Mouse (Mus musculus) liver, embryonic 16.5 days (tissue): Measurements from ENCODE around the gene Vps35l. TPM values are rescaled to one million over a fixed set of nuclear protein-coding genes. Genes with fewer than 3 reads are reported as not detected.

Experiments
- ATAC-seq: fragments of 200-750 bp; cut with Nextera tagmentation; 2 replicates; pipeline ENCODE4 v1.8.0; 2017; ENCODE audit warnings: low read depth, mild to moderate bottlenecking, moderate number of reproducible peaks, moderate library complexity
- H3K27ac ChIP-seq: fragments of 300-500 bp; sonication (generic); 2 replicates; pipeline ENCODE4 v1.5.1; 2014; ENCODE audit warnings: mild to moderate bottlenecking, low read length
- H3K27me3 ChIP-seq: fragments of 300-500 bp; sonication (generic); 2 replicates; pipeline ENCODE4 v1.6.1; 2014; ENCODE audit warnings: low read depth, low read length, mixed read lengths; ENCODE audit not compliant: control insufficient read depth, insufficient read depth
- H3K36me3 ChIP-seq: fragments of 300-500 bp; sonication (generic); 2 replicates; pipeline ENCODE4 v1.6.1; 2014; ENCODE audit warnings: mild to moderate bottlenecking; ENCODE audit not compliant: control insufficient read depth, insufficient read depth
- H3K4me1 ChIP-seq: fragments of 300-500 bp; sonication (generic); 2 replicates; pipeline ENCODE4 v1.6.1; 2014; ENCODE audit warnings: low read depth, low read length, mixed read lengths; ENCODE audit not compliant: control insufficient read depth
- H3K4me2 ChIP-seq: fragments of 300-500 bp; sonication (generic); 2 replicates; pipeline ENCODE4 v1.6.1; 2014; ENCODE audit warnings: low read depth, low read length, mixed read lengths
- H3K4me3 ChIP-seq: fragments of 300-500 bp; sonication (generic); 2 replicates; pipeline ENCODE4 v1.5.1; 2014; ENCODE audit warnings: low read depth, mild to moderate bottlenecking, low read length
- H3K9ac ChIP-seq: fragments of 300-500 bp; sonication (generic); 2 replicates; pipeline ENCODE4 v1.6.1; 2014; ENCODE audit warnings: low read depth, low read length
- H3K9me3 ChIP-seq: fragments of 300-500 bp; sonication (generic); replicated peaks from 2 replicates; pipeline ENCODE4 v1.6.1; 2016; ENCODE audit warnings: low read length; ENCODE audit not compliant: control insufficient read depth
- WGBS: fragments of 180-500 bp; shearing (Covaris S2); extraction: QIAGEN DNeasy Blood & Tissue Kit; methylation state at CpG from one replicate; pipeline ENCODE4 v1.1.7; 2014; ENCODE audit not compliant: insufficient replicate concordance; 5-methylcytosine and 5-hydroxymethylcytosine counted together
- polyA plus RNA-seq: library from polyadenylated mRNA; unstranded; fragments of >200 nt; fragmentation: Nextera tagmentation; extraction: Ambion mirVana; gene quantifications from 2 replicates; pipeline ENCODE4 v1.2.1, GENCODE M21; 2015

Gene Vps35l
- polyA plus RNA-seq, 1 experiment from 2014 or later, result 31.3 TPM

- Histone ChIP-seq H3K4me1 (peaks cover 14% of the 10 kb centered on the region), H3K4me3 (no peak overlapping the region), H3K9me3 (no peaks in the 10 kb centered on the region), H3K4me2 (no peak overlapping the region), H3K36me3 (peaks cover 7% of the 10 kb centered on the region), H3K27ac (no peak overlapping the region), H3K27me3 (no peaks in the 10 kb centered on the region), H3K9ac (no peak overlapping the region)
- WGBS, result 80% methylated on average over 12 of the region's 12 CpGs
- no peak for ATAC-seq
Measured at GRCm38 (mm10) chr7:118747891-118748672, 8.1 kb downstream of the Vps35l start.

- no peaks in the 10 kb centered on the region for H3K27me3 ChIP-seq
- no peak overlapping the region for H3K4me2 ChIP-seq
- no peak overlapping the region for H3K4me3 ChIP-seq
- no peak overlapping the region for H3K27ac ChIP-seq
- ATAC-seq, result no peak
- no peak overlapping the region for H3K9ac ChIP-seq
- H3K4me1 ChIP-seq, result peaks cover 14% of the 10 kb centered on the region
- peaks cover 17% of the 10 kb centered on the region for H3K36me3 ChIP-seq
- H3K9me3 ChIP-seq, result no peaks in the 10 kb centered on the region
- WGBS, result 71% methylated on average over 8 of the region's 8 CpGs
Measured at GRCm38 (mm10) chr7:118749706-118750105, 9.7 kb downstream of the Vps35l start.

DNA sequence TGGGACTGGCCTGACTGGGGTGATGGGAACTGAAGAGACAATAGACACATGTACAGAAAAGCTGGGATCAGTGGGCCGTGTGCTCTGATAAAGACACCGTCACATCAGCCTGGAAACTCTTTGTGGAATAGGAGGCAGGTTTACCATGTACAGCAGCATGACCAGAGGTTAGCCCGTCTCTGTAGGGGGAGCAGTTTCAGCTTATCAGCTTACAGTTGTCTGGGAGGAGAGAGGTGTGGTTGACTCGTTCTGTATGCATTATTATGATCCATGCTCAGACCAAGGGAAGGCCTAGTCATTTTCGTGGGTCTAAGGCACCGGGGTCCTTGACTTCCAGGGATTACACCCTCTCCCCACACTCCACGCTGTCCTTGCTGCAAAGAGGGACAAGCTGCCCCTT lies 11.6 kb downstream of the Vps35l start:
- H3K4me1 ChIP-seq, result peaks cover 24% of the 10 kb centered on the region
- peak; percentile 77 for ATAC-seq
- no peak overlapping the region for H3K4me3 ChIP-seq
- H3K27ac ChIP-seq, result peak overlapping the region; percentile 18
- no peak overlapping the region for H3K9ac ChIP-seq
- H3K4me2 ChIP-seq, result no peak overlapping the region
- 43% methylated on average over 7 of the region's 7 CpGs for WGBS
- H3K36me3 ChIP-seq, result peaks cover 19% of the 10 kb centered on the region
- no peaks in the 10 kb centered on the region for H3K9me3 ChIP-seq
- no peaks in the 10 kb centered on the region for H3K27me3 ChIP-seq

DNA sequence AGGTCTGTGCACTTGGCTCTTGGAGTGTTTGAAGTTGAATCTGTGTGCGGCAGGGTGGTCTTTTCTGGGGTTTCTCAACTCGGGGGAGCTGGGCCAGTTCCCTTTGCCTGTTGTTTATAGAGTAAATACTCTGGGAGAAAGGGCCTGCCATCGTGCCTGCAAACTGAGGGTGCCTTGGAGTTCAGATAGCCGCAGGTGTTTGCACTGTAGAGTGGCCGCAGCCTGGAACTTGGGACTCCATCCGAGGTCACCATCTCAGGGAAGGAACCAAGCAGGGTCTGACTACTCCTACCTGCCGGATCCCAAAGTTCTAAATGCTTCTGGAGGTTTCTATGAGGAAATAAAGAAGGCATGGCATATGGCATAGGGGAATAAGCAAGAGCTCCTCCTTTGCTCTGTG lies 15.7 kb downstream of the Vps35l start:
- H3K27ac ChIP-seq, result peak overlapping the region; percentile 87
- ATAC-seq, result no peak
- H3K4me3 ChIP-seq, result peak overlapping the region; percentile 26
- H3K36me3 ChIP-seq, result peaks cover 15% of the 10 kb centered on the region
- H3K9ac ChIP-seq, result peak overlapping the region; percentile 10; the same call in 1 of the 2 replicates
- H3K4me2 ChIP-seq, result peak overlapping the region; percentile 59
- 68% methylated on average over 7 of the region's 7 CpGs for WGBS
- peaks cover 45% of the 10 kb centered on the region for H3K4me1 ChIP-seq
- H3K9me3 ChIP-seq, result no peaks in the 10 kb centered on the region
- no peaks in the 10 kb centered on the region for H3K27me3 ChIP-seq

GRCm38 (mm10) chr7:118756490-118757265 lies 16.7 kb downstream of the Vps35l start:
- ATAC-seq, result peak; percentile 91
- 64% methylated on average over 24 of the region's 24 CpGs for WGBS
- Histone ChIP-seq H3K4me2 (peak overlapping the region; percentile 59), H3K9me3 (no peaks in the 10 kb centered on the region), H3K27ac (peak overlapping the region; percentile 92), H3K36me3 (peaks cover 15% of the 10 kb centered on the region), H3K4me1 (peaks cover 39% of the 10 kb centered on the region), H3K9ac (peak overlapping the region; percentile 18), H3K27me3 (no peaks in the 10 kb centered on the region), H3K4me3 (peak overlapping the region; percentile 26)

GRCm38 (mm10) chr7:118758369-118758768 lies 18.3 kb downstream of the Vps35l start:
- Histone ChIP-seq H3K4me2 (no peak overlapping the region), H3K27ac (no peak overlapping the region), H3K4me1 (peaks cover 32% of the 10 kb centered on the region), H3K9me3 (no peaks in the 10 kb centered on the region), H3K36me3 (peaks cover 9% of the 10 kb centered on the region), H3K4me3 (no peak overlapping the region), H3K9ac (no peak overlapping the region), H3K27me3 (no peaks in the 10 kb centered on the region)
- ATAC-seq, result no peak
- 74% methylated on average over 4 of the region's 4 CpGs for WGBS

GRCm38 (mm10) chr7:118759372-118759771 lies 19.3 kb downstream of the Vps35l start:
- ATAC-seq, result no peak
- Histone ChIP-seq H3K4me2 (no peak overlapping the region), H3K4me1 (peaks cover 32% of the 10 kb centered on the region), H3K27me3 (no peaks in the 10 kb centered on the region), H3K4me3 (no peak overlapping the region), H3K27ac (no peak overlapping the region), H3K36me3 (peaks cover 4% of the 10 kb centered on the region), H3K9me3 (no peaks in the 10 kb centered on the region), H3K9ac (no peak overlapping the region)
- WGBS, result 42% methylated on average over 5 of the region's 5 CpGs

DNA sequence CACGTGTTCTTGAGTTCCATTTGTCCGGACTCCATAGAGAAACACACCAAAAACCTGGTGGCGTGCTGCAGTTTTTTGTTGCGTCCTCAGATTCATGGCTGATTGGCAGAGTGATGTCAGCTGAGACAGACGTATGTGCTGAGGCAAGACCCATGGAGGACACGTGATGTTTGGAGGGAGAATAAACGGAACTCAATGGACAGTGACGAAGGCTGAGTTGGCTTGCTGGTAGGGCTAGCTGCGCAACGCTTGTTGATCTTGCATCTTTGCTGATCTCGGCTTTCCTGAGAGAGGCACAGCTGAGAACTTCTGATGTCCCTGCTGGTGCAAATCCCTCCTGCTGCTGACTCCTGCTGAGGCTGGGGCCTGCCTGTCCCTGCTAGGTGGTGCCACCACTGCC lies 23.9 kb downstream of the Vps35l start:
- H3K4me3 ChIP-seq, result no peak overlapping the region
- no peak for ATAC-seq
- peaks cover 9% of the 10 kb centered on the region for H3K4me1 ChIP-seq
- no peaks in the 10 kb centered on the region for H3K9me3 ChIP-seq
- no peaks in the 10 kb centered on the region; the same call in 1 of the 2 replicates for H3K36me3 ChIP-seq
- no peak overlapping the region for H3K27ac ChIP-seq
- H3K9ac ChIP-seq, result no peak overlapping the region
- H3K4me2 ChIP-seq, result no peak overlapping the region
- WGBS, result 80% methylated on average over 11 of the region's 11 CpGs
- H3K27me3 ChIP-seq, result no peaks in the 10 kb centered on the region

- H3K4me3 ChIP-seq, result no peak overlapping the region
- H3K27ac ChIP-seq, result no peak overlapping the region
- no peaks in the 10 kb centered on the region for H3K27me3 ChIP-seq
- peaks cover under 1% of the 10 kb centered on the region; the same call in 1 of the 2 replicates for H3K4me1 ChIP-seq
- 81% methylated on average over 14 of the region's 14 CpGs for WGBS
- no peaks in the 10 kb centered on the region; the same call in 1 of the 2 replicates for H3K36me3 ChIP-seq
- no peak overlapping the region for H3K9ac ChIP-seq
- H3K9me3 ChIP-seq, result no peaks in the 10 kb centered on the region
- H3K4me2 ChIP-seq, result no peak overlapping the region
- ATAC-seq, result no peak
Measured at GRCm38 (mm10) chr7:118764725-118765124, 24.7 kb downstream of the Vps35l start.
